Mouse (Mus musculus) kidney, adult 2 months (tissue): ENCODE data around the gene Alpk3.

ENCODE experiments used
- CTCF ChIP-seq: fragments of 200-500 bp; conservative IDR thresholded peaks from 2 replicates; pipeline ENCODE4 v1.5.1; 2011; ENCODE audit warnings: low read depth, mild to moderate bottlenecking, control low read depth, low read length, moderate library complexity, mixed read lengths; ENCODE audit not compliant: insufficient read depth, insufficient read length
- POLR2A ChIP-seq: fragments of 200-500 bp; IDR thresholded peaks from one replicate; pipeline ENCODE4 v1.6.1; 2011; ENCODE audit warnings: low read depth, low read length, control low read depth

DNA sequence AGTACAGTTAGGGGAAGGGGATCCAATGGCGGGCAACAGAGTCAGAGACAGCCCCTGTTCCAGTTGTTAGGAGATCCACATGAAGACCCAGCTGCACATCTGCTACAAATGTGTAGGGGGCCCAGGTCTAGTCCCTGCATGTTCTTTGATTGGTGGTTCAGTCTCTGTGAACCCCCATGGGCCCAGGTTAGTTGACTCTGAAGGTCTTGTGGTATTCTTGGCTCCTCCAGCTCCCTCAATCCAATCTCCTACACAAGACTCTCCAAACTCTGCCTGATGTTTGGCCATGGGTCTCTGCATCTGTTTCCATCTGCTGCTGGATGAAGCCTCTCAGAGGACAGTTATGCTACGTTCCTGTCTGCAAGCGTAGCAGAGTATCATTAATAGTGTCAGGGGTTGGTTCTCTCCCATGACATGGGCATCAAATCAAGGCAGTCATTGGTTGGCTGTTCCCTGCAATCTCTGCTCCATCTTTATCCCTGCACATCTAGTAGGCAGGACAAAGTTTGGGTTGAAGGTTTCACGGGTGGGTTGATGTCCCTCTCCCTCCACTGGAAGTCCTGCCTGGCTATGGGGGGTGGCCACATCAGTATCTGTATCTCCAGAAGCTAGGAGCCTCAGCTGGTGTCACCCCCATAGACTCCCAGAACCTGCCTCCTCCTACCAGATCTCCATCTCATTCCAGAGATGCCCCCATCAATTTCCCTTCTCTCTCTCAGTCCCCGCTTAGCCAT lies 82.4 kb downstream of the Alpk3 start:
- no peak for TF ChIP-seq CTCF
- TF ChIP-seq POLR2A: no peak
